Mouse (Mus musculus): ENCODE results near the gene Fam189b.

The Fam189b gene

GRCm38 (mm10) chr3:89231772-89232275, 48.9 kb downstream of the Fam189b start:
- no peak for DNase-seq

- DNase-seq, result no peak
Observed at GRCm38 (mm10) chr3:89232614-89233013, 49.7 kb downstream of the Fam189b start.

- no peak for DNase-seq
Observed at GRCm38 (mm10) chr3:89233562-89234110, 50.7 kb downstream of the Fam189b start.

GRCm38 (mm10) chr3:89236516-89236915, 53.6 kb downstream of the Fam189b start:
- no peak for DNase-seq

- no peak for DNase-seq
Observed at GRCm38 (mm10) chr3:89237682-89238081, 54.7 kb downstream of the Fam189b start.

- DNase-seq, result no peak
Observed at GRCm38 (mm10) chr3:89238494-89238893, 55.6 kb downstream of the Fam189b start.

All from thymus, postnatal 14 days (tissue).